Mouse (Mus musculus) telencephalon, adult 2 months (tissue): Measurements from ENCODE around the gene Ptprn2.

Source experiments
- DNase-seq: peaks from one replicate; pipeline ENCODE4 v3.0.0-alpha.2; 2011; ENCODE audit warnings: low read depth, low spot score

The Ptprn2 gene

GRCm38 (mm10) chr12:116776447-116776846 lies 290.9 kb downstream of the Ptprn2 start:
- no peak for DNase-seq

- no peak for DNase-seq
Measured at GRCm38 (mm10) chr12:116778095-116779090, 292.9 kb downstream of the Ptprn2 start.

GRCm38 (mm10) chr12:116780419-116780818 lies 294.9 kb downstream of the Ptprn2 start:
- DNase-seq, result peak; percentile 43

GRCm38 (mm10) chr12:116785731-116786130 lies 300.2 kb downstream of the Ptprn2 start:
- no peak for DNase-seq

GRCm38 (mm10) chr12:116788346-116788745 lies 302.8 kb downstream of the Ptprn2 start:
- DNase-seq, result no peak

- no peak for DNase-seq
Measured at GRCm38 (mm10) chr12:116803331-116803730, 317.8 kb downstream of the Ptprn2 start.

- no peak for DNase-seq
Measured at GRCm38 (mm10) chr12:116804712-116805111, 319.2 kb downstream of the Ptprn2 start.

GRCm38 (mm10) chr12:116805129-116805809 lies 319.7 kb downstream of the Ptprn2 start:
- DNase-seq, result no peak

- DNase-seq, result peak; percentile 90
Measured at GRCm38 (mm10) chr12:116806089-116806488, 320.6 kb downstream of the Ptprn2 start.

GRCm38 (mm10) chr12:116813012-116813411 lies 327.5 kb downstream of the Ptprn2 start:
- peak; percentile 93 for DNase-seq

GRCm38 (mm10) chr12:116819836-116820235 lies 334.3 kb downstream of the Ptprn2 start:
- no peak for DNase-seq

GRCm38 (mm10) chr12:116823341-116823740 lies 337.8 kb downstream of the Ptprn2 start:
- no peak for DNase-seq

- DNase-seq, result no peak
Measured at GRCm38 (mm10) chr12:116827748-116828147, 342.2 kb downstream of the Ptprn2 start.

- DNase-seq, result no peak
Measured at GRCm38 (mm10) chr12:116838611-116839192, 353.2 kb downstream of the Ptprn2 start.

- peak; percentile 48 for DNase-seq
Measured at GRCm38 (mm10) chr12:116842723-116843272, 357.3 kb downstream of the Ptprn2 start.

GRCm38 (mm10) chr12:116846220-116846619 lies 360.7 kb downstream of the Ptprn2 start:
- no peak for DNase-seq

GRCm38 (mm10) chr12:116847021-116847420 lies 361.5 kb downstream of the Ptprn2 start:
- DNase-seq, result no peak

- no peak for DNase-seq
Measured at GRCm38 (mm10) chr12:116856307-116856706, 370.8 kb downstream of the Ptprn2 start.

GRCm38 (mm10) chr12:116861360-116862017 lies 376.0 kb downstream of the Ptprn2 start:
- DNase-seq, result no peak

- no peak for DNase-seq
Measured at GRCm38 (mm10) chr12:116863291-116863899, 377.9 kb downstream of the Ptprn2 start.
